Mouse (Mus musculus) left cerebral cortex, postnatal 36 days (tissue): ENCODE data around the gene Olfr211. TPM values are rescaled to one million over a fixed set of nuclear protein-coding genes. Genes with fewer than 3 reads are reported as not detected.

Experiments used
- total RNA-seq, 2 experiments: library from RNA; stranded (reverse); gene quantifications; 2 replicates each; pipeline ENCODE4 v1.2.3; 2021

Olfr211 gene
- total RNA-seq, 2 experiments from 2014 or later = not detected

Other genes starting within 250 kb of the Olfr211 start
- 10 to 100 TPM in 1 of 2 experiments, 1 to 10 TPM in 1; 8.3 to 10.8 TPM for gene Zfand4, start 224.9 kb upstream of the Olfr211 start, total RNA-seq
- gene March8, start 151.1 kb upstream of the Olfr211 start, total RNA-seq = 10 to 100 TPM; 48.4 to 50.1 TPM
- gene Alox5, start 27.9 kb upstream of the Olfr211 start, total RNA-seq = 1 to 10 TPM; 1.5 to 3.8 TPM
- gene Olfr212, start 17.4 kb downstream of the Olfr211 start, total RNA-seq = under 1 TPM in 1 of 2 experiments, not detected in 1; 0.14 TPM
- not detected for gene Olfr213, start 49.4 kb downstream of the Olfr211 start, total RNA-seq
- gene Gm5580, start 62.0 kb downstream of the Olfr211 start, total RNA-seq = 1 to 10 TPM; 2.5 to 2.9 TPM
- not detected for gene Olfr214, start 65.1 kb downstream of the Olfr211 start, total RNA-seq
- not detected for gene Olfr215, start 95.1 kb downstream of the Olfr211 start, total RNA-seq
- gene Zfp422, start 139.9 kb downstream of the Olfr211 start, total RNA-seq = 10 to 100 TPM; 24.0 to 28.5 TPM
- gene Depp1, start 161.5 kb downstream of the Olfr211 start, total RNA-seq = 1 to 10 TPM; 1.0 to 1.8 TPM
- 1 to 10 TPM; 4.6 to 5.1 TPM for gene Rassf4, start 184.9 kb downstream of the Olfr211 start, total RNA-seq
- gene Tmem72, start 227.8 kb downstream of the Olfr211 start, total RNA-seq = under 1 TPM; 0.10 to 0.20 TPM